Mouse (Mus musculus) cortical plate, adult 2 months (tissue): ENCODE results near the gene Vmn1r171.

Source experiments
- CTCF ChIP-seq: fragments of 200-500 bp; IDR thresholded peaks from 2 replicates; pipeline ENCODE4 v1.5.1; 2011; ENCODE audit warnings: mild to moderate bottlenecking, control low read depth, low read length; ENCODE audit not compliant: insufficient read depth; ENCODE audit errors: extremely low read depth
- POLR2A ChIP-seq: fragments of 200-500 bp; IDR thresholded peaks from 2 replicates; pipeline ENCODE4 v1.6.1; 2011; ENCODE audit warnings: mild to moderate bottlenecking, low read length, control low read depth; ENCODE audit not compliant: insufficient read depth; ENCODE audit errors: extremely low read depth

GRCm38 (mm10) chr7:23658016-23658415 lies 27.5 kb downstream of the Vmn1r171 start, which contains the start of gene Vmn1r172:
- no peak for TF ChIP-seq CTCF
- TF ChIP-seq POLR2A: no peak
